Mouse (Mus musculus): ENCODE measurements at regions not wholly inside any gene's neighbourhood (a gene's known extent, or its start where the extent isn't known, plus 50 kb on each side); places are given as distances from the start of the nearest gene placed in this dataset.

DNA sequence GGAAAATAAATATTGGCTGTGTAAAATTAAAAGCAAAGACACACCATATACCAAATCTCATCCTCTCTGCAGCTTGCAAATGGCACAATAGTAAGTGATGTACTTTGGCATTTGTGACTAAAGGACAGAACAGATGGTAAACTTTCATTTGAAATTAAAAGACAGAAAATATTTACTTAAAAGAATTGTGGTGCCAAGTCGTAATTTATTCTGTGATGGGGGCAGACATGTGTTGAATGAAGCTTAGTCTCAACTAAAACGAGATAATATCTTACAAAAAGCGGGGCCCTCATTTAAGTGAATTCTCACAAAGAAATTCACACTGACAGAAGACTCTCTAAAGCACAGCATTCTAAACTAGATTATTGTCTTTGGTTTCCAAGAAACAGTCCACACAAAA, 232.5 kb downstream of the Cylc2 start:
- peak in 1 of 2 experiments; percentile 1 for DNase-seq (ENCODE audit: extremely low spot score in 1 of 2, low spot score in 1 of 2)
